ENCODE assay signal across 12 mouse cellular contexts in the genomic region with DNA sequence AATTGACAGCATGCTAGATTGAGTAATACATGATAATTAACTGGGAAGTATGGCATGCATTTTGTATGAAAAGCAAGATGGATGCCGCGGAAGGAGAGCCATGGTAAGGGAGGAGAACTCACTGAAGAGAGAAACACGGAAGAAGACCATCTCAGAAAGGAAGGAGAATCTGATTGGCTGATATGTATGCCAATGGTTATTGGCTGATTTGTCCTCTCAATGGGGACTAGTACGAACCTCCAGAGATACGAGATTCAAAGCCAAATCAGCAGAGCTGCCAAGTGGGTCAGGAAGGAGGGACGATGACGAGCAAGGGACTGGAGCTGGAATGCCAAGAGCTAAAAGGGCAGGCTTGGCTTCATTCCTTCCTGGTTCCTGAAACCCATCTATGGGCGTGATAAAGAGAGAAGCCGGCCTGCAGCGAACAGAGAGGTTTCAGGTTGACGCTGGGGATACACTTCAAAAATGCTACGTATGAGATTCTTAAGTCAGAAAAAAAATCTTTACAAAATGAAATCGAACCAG. TPM values are rescaled to one million over a fixed set of nuclear protein-coding genes. Genes with fewer than 3 reads are reported as not detected.
DNase-seq lines count a peak whose midpoint lies in the region.
"Had no signal": no experiment of that assay in that cellular context is flagged by ENCODE, and none has a peak within 500 bp of the region (broad histone marks: within the 10 kb centered on the region; RNA-seq: fewer than 3 reads in every experiment).

No protein-coding gene starts in this region.

- peak; percentile 32 to 37 for DNase-seq in heart, postnatal 10 days
- DNase-seq in heart, adult 8-10 months (ENCODE audit: low spot score), result no peak
- peak; percentile 36 to 59 for DNase-seq in cerebellum, adult 18-20 months
- peak; percentile 75 to 77 for DNase-seq in cerebellum, postnatal 10 days
- DNase-seq in lung, postnatal 14 days, result peak; percentile 24
- no peak for DNase-seq in kidney, postnatal 14 days
- no peak for DNase-seq in kidney, postnatal 4 days
- DNase-seq: kidney, adult 11 months; right cerebral cortex, postnatal 4 days; thymus, adult 2 months had no signal

- intact Hi-C loops in heart, postnatal 10 days (cut with DNase I), result no loop called here

RNA-seq across cellular contexts. Expression of a gene that starts 43.6 kb away (rescaled TPM):
- 10 to 100 TPM; 20.6 to 21.9 TPM for total RNA-seq in heart, postnatal 10 days (2021)
- 10 to 100 TPM in 3 of 4 experiments, 1 to 10 TPM in 1; 10.0 to 11.2 (median 10.5) TPM for total RNA-seq in heart, adult 8-10 months (2022)

RNA-seq across cellular contexts. Expression of a gene that starts 48.9 kb away (rescaled TPM):
- total RNA-seq in heart, postnatal 10 days (2021), result 10 to 100 TPM; 17.4 to 23.4 TPM
- total RNA-seq in heart, adult 8-10 months (2022), result 10 to 100 TPM; 11.7 to 16.6 (median 15.3) TPM

RNA-seq across cellular contexts. Expression of a gene that starts 54.1 kb away (rescaled TPM):
- not detected for total RNA-seq in heart, postnatal 10 days (2021)
- total RNA-seq in heart, adult 8-10 months (2022), result not detected
- total RNA-seq: common myeloid progenitor, adult 5-6 weeks; gastrocnemius, adult 8-10 months had no signal

Comparison
In these comparisons a context has a peak if more than half of its experiments do, and no peak if none do; other contexts are left out.
1. DNase-seq: peak in heart, postnatal 10 days (2 of 2), cerebellum, adult 18-20 months (2 of 2), cerebellum, postnatal 10 days (2 of 2) and lung, postnatal 14 days (single experiment); none in heart, adult 8-10 months (single experiment), kidney, postnatal 14 days (single experiment) and kidney, postnatal 4 days (0 of 2).